Mouse (Mus musculus): ENCODE data around the gene Rif1. TPM values are rescaled to one million over a fixed set of nuclear protein-coding genes. Genes with fewer than 3 reads are reported as not detected.
A peak's percentile ranks its signal among the peaks of the same experiment; 100 is the strongest.

Gene Rif1
- total RNA-seq (2014; rRNA removed) = 17.5 and 26.9 TPM in 2 replicates
- polyA plus RNA-seq (2015; fragmentation: Nextera tagmentation; extraction: Ambion mirVana) = 15.2 and 17.1 TPM in 2 replicates

- DNase-seq (ENCODE audit: low spot score) (peak; percentile 90), ATAC-seq (peak; percentile 97)
- no peaks in the 10 kb centered on the region for H3K4me1 ChIP-seq (ENCODE audit: insufficient read depth, low read length)
- H3K36me3 ChIP-seq (ENCODE audit: insufficient read depth, low read length) = no peaks in the 10 kb centered on the region
- TF ChIP-seq CTCF (IDR thresholded peaks at IDR 0.05; ENCODE audit: low read depth) = no peak
- under 1% methylated on average over 47 of the region's 72 CpGs for WGBS
- H3K9ac ChIP-seq (replicated peaks; ENCODE audit: low read length) = peak within 1 kb of the TSS; percentile 72
- H3K4me2 ChIP-seq (ENCODE audit: low read depth, low read length) = peak within 1 kb of the TSS; percentile 78
- H3K27me3 ChIP-seq (ENCODE audit: insufficient read depth, low read length) = no peaks in the 10 kb centered on the region
- H3K4me3 ChIP-seq (ENCODE audit: low read length) = peak within 1 kb of the TSS; percentile 75
- H3K27ac ChIP-seq = peak within 1 kb of the TSS; percentile 58; the same call in 1 of the 2 replicates
- no peaks in the 10 kb centered on the region for H3K9me3 ChIP-seq (ENCODE audit: low read length)
Observed at GRCm38 (mm10) chr2:52072491-52073140, at the start of gene Rif1. Gene Rif1 (plus strand): TSS chr2:52072832.

- Histone ChIP-seq H3K9ac (replicated peaks; ENCODE audit: low read length) (no peak overlapping the region), H3K9me3 (ENCODE audit: low read length) (no peaks in the 10 kb centered on the region), H3K4me2 (ENCODE audit: low read depth, low read length) (no peak overlapping the region), H3K4me1 (ENCODE audit: insufficient read depth, low read length) (no peaks in the 10 kb centered on the region), H3K27me3 (ENCODE audit: insufficient read depth, low read length) (no peaks in the 10 kb centered on the region), H3K27ac (no peak overlapping the region), H3K36me3 (ENCODE audit: insufficient read depth, low read length) (no peaks in the 10 kb centered on the region), H3K4me3 (ENCODE audit: low read length) (no peak overlapping the region)
- DNase-seq (ENCODE audit: low spot score) = no peak
- TF ChIP-seq CTCF (IDR thresholded peaks at IDR 0.05; ENCODE audit: low read depth) = no peak
- ATAC-seq = no peak
- 69% methylated on average over 4 of the region's 4 CpGs for WGBS
Observed at GRCm38 (mm10) chr2:52027061-52027460, 45.6 kb upstream of the Rif1 start.

- 93% methylated on average over 3 of the region's 3 CpGs for WGBS
- no peak for ATAC-seq
- no peak overlapping the region for H3K27ac ChIP-seq
- TF ChIP-seq CTCF (IDR thresholded peaks at IDR 0.05; ENCODE audit: low read depth) = no peak; the same call in 1 of the 2 replicates
- no peaks in the 10 kb centered on the region for H3K27me3 ChIP-seq (ENCODE audit: insufficient read depth, low read length)
- no peak overlapping the region for H3K9ac ChIP-seq (replicated peaks; ENCODE audit: low read length)
- H3K4me3 ChIP-seq (ENCODE audit: low read length) = no peak overlapping the region
- H3K36me3 ChIP-seq (ENCODE audit: insufficient read depth, low read length) = no peaks in the 10 kb centered on the region
- no peak for DNase-seq (ENCODE audit: low spot score)
- no peaks in the 10 kb centered on the region for H3K9me3 ChIP-seq (ENCODE audit: low read length)
- no peak overlapping the region for H3K4me2 ChIP-seq (ENCODE audit: low read depth, low read length)
- H3K4me1 ChIP-seq (ENCODE audit: insufficient read depth, low read length) = no peaks in the 10 kb centered on the region
Observed at GRCm38 (mm10) chr2:52029426-52029825, 43.2 kb upstream of the Rif1 start.

GRCm38 (mm10) chr2:52031491-52031890 lies 41.1 kb upstream of the Rif1 start:
- no peak overlapping the region for H3K4me2 ChIP-seq (ENCODE audit: low read depth, low read length)
- no peaks in the 10 kb centered on the region for H3K36me3 ChIP-seq (ENCODE audit: insufficient read depth, low read length)
- H3K9ac ChIP-seq (replicated peaks; ENCODE audit: low read length) = no peak overlapping the region
- no peak overlapping the region for H3K27ac ChIP-seq
- no peak for TF ChIP-seq CTCF (IDR thresholded peaks at IDR 0.05; ENCODE audit: low read depth)
- no peaks in the 10 kb centered on the region for H3K4me1 ChIP-seq (ENCODE audit: insufficient read depth, low read length)
- no peak for ATAC-seq
- H3K27me3 ChIP-seq (ENCODE audit: insufficient read depth, low read length) = no peaks in the 10 kb centered on the region
- no peak overlapping the region for H3K4me3 ChIP-seq (ENCODE audit: low read length)
- WGBS = 93% methylated on average over 4 of the region's 4 CpGs
- DNase-seq (ENCODE audit: low spot score) = no peak
- H3K9me3 ChIP-seq (ENCODE audit: low read length) = no peaks in the 10 kb centered on the region

GRCm38 (mm10) chr2:52034601-52035000 lies 38.0 kb upstream of the Rif1 start:
- Histone ChIP-seq H3K27me3 (ENCODE audit: insufficient read depth, low read length) (no peaks in the 10 kb centered on the region), H3K4me2 (ENCODE audit: low read depth, low read length) (no peak overlapping the region), H3K9me3 (ENCODE audit: low read length) (no peaks in the 10 kb centered on the region), H3K36me3 (ENCODE audit: insufficient read depth, low read length) (no peaks in the 10 kb centered on the region), H3K27ac (no peak overlapping the region), H3K4me3 (ENCODE audit: low read length) (no peak overlapping the region), H3K4me1 (ENCODE audit: insufficient read depth, low read length) (no peaks in the 10 kb centered on the region; the same call in 1 of the 2 replicates), H3K9ac (replicated peaks; ENCODE audit: low read length) (no peak overlapping the region)
- no peak for TF ChIP-seq CTCF (IDR thresholded peaks at IDR 0.05; ENCODE audit: low read depth)
- WGBS = 82% methylated on average over 4 of the region's 4 CpGs
- DNase-seq (ENCODE audit: low spot score) (no peak), ATAC-seq (no peak)

GRCm38 (mm10) chr2:52035144-52035543 lies 37.5 kb upstream of the Rif1 start:
- TF ChIP-seq CTCF (IDR thresholded peaks at IDR 0.05; ENCODE audit: low read depth) = no peak
- ATAC-seq (no peak), DNase-seq (ENCODE audit: low spot score) (no peak)
- no peaks in the 10 kb centered on the region for H3K27me3 ChIP-seq (ENCODE audit: insufficient read depth, low read length)
- H3K4me3 ChIP-seq (ENCODE audit: low read length) = no peak overlapping the region
- H3K9ac ChIP-seq (replicated peaks; ENCODE audit: low read length) = no peak overlapping the region
- H3K27ac ChIP-seq = no peak overlapping the region
- no peak overlapping the region for H3K4me2 ChIP-seq (ENCODE audit: low read depth, low read length)
- H3K4me1 ChIP-seq (ENCODE audit: insufficient read depth, low read length) = no peaks in the 10 kb centered on the region; the same call in 1 of the 2 replicates
- WGBS = 69% methylated on average over 4 of the region's 4 CpGs
- no peaks in the 10 kb centered on the region for H3K9me3 ChIP-seq (ENCODE audit: low read length)
- H3K36me3 ChIP-seq (ENCODE audit: insufficient read depth, low read length) = no peaks in the 10 kb centered on the region

Measured in hindbrain, postnatal 0 days (tissue).